Mouse (Mus musculus) erythroblast, embryonic 14.5 days (primary cell): ENCODE data around the gene Mtrex.

ENCODE experiments used
- GATA1 ChIP-seq: IDR thresholded peaks from 2 replicates; pipeline ENCODE4 v1.6.1; 2012; ENCODE audit warnings: low read length, inconsistent platforms, mixed read lengths
- TAL1 ChIP-seq: IDR thresholded peaks from 3 replicates; pipeline ENCODE4 v1.6.1; 2012; ENCODE audit warnings: low read length, inconsistent platforms, mixed read lengths

- TF ChIP-seq GATA1 (no peak), TAL1 (no peak)
Observed at GRCm38 (mm10) chr13:112845931-112846330, 81.3 kb downstream of the Mtrex start.
